Mouse (Mus musculus) stomach, embryonic 14.5 days (tissue): ENCODE measurements around the gene Grcc10. TPM values are rescaled to one million over a fixed set of nuclear protein-coding genes. Genes with fewer than 3 reads are reported as not detected.

Source experiments
- ATAC-seq: fragments of 200-750 bp; cut with Nextera tagmentation; 2 replicates; pipeline ENCODE4 v1.8.0; 2017; ENCODE audit warnings: low read depth, moderate TSS enrichment; ENCODE audit not compliant: insufficient number of reproducible peaks, insufficient read depth, low FRiP score
- H3K27ac ChIP-seq: fragments of 300-500 bp; sonication (generic); 2 replicates; pipeline ENCODE4 v1.5.1; 2014; ENCODE audit warnings: mild to moderate bottlenecking, low read length, moderate library complexity, mixed read lengths
- H3K27me3 ChIP-seq: fragments of 300-500 bp; sonication (generic); 2 replicates; pipeline ENCODE4 v1.6.1; 2014; ENCODE audit warnings: low read length, control low read depth, mixed read lengths; ENCODE audit not compliant: control insufficient read depth, insufficient read depth
- H3K36me3 ChIP-seq: fragments of 300-500 bp; sonication (generic); 2 replicates; pipeline ENCODE4 v1.6.1; 2014; ENCODE audit warnings: mild to moderate bottlenecking, control low read depth, low read length, moderate library complexity, mixed read lengths; ENCODE audit not compliant: control insufficient read depth, insufficient read depth
- H3K4me1 ChIP-seq: fragments of 300-500 bp; sonication (generic); 2 replicates; pipeline ENCODE4 v1.6.1; 2014; ENCODE audit warnings: low read length, control low read depth, mixed read lengths; ENCODE audit not compliant: control insufficient read depth, insufficient read depth
- H3K4me2 ChIP-seq: fragments of 300-500 bp; sonication (generic); replicated peaks from 2 replicates; pipeline ENCODE4 v1.6.1; 2014; ENCODE audit warnings: low read depth, low read length, control low read depth
- H3K4me3 ChIP-seq: fragments of 300-500 bp; sonication (generic); 2 replicates; pipeline ENCODE4 v1.5.1; 2014; ENCODE audit warnings: low read depth, low read length, control low read depth
- H3K9ac ChIP-seq: fragments of 300-500 bp; sonication (generic); replicated peaks from 2 replicates; pipeline ENCODE4 v1.6.1; 2014; ENCODE audit warnings: low read depth, mild to moderate bottlenecking, control low read depth, low read length, moderate library complexity, mixed read lengths
- H3K9me3 ChIP-seq: fragments of 300-500 bp; sonication (generic); 2 replicates; pipeline ENCODE4 v1.6.1; 2016; ENCODE audit warnings: low read depth, low read length, control low read depth; ENCODE audit not compliant: control insufficient read depth
- WGBS: fragments of 180-500 bp; shearing (Covaris S2); extraction: QIAGEN DNeasy Blood & Tissue Kit; methylation state at CpG from one replicate; pipeline ENCODE4 v1.1.7; 2014; 5-methylcytosine and 5-hydroxymethylcytosine counted together
- polyA plus RNA-seq: library from polyadenylated mRNA; unstranded; fragments of >200 nt; fragmentation: Nextera tagmentation; extraction: Ambion mirVana; gene quantifications from 2 replicates; pipeline ENCODE4 v1.2.1, GENCODE M21; 2014

Grcc10 gene
- polyA plus RNA-seq, 1 experiment from 2014 or later, result 505 TPM

DNA sequence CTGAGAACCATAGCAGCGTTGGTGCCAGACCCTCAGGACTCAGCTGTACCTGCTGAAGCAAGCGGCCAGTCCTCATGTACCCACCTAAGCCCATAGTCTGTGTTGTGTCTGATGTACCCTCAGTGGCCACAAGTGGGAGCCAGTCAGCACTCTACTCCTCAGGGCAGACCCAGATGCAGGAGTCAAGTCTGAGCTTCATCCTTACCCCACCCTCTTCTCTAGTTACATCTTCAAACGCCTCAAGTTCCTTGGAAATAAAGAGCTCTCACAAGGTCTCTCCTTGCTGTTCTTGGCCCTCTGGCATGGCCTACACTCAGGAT lies 38.4 kb downstream of the Grcc10 start:
- Histone ChIP-seq H3K36me3 (peaks cover 61% of the 10 kb centered on the region), H3K9ac (no peak overlapping the region), H3K4me3 (no peak overlapping the region), H3K4me2 (no peak overlapping the region), H3K27ac (no peak overlapping the region), H3K4me1 (no peaks in the 10 kb centered on the region), H3K27me3 (no peaks in the 10 kb centered on the region), H3K9me3 (no peaks in the 10 kb centered on the region)
- ATAC-seq, result peak; percentile 63; the same call in 1 of the 2 replicates
- WGBS, result 61% methylated on average over 3 of the region's 3 CpGs

DNA sequence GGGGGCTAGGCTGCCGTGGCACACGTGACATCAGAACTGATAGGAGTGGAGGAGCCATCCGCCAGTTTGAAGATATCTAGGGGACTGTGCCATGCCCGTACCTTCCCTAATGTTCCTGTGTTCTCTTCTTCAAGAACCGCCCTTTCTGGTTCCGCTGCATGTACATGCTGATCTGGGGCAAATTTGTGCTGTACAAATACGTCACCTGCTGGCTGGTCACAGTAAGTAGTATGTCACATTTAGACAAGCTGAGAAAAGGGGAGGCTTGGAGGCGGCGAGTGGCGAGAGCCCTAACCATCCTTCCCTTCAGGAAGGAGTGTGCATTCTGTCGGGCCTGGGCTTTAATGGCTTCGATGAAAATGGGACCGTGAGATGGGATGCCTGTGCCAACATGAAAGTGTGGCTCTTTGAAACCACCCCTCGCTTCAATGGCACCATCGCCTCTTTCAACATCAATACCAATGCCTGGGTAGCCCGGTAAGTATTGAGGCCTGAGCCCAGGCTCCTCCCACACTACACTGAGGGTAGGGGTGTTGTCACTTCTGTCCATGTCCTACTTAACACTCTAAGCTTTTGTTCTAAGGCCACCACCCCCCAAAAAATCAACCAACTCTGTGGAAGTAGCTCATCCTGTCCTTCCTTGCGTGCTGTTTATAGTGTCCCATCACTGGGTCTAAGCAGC lies 38.9 kb downstream of the Grcc10 start:
- H3K4me3 ChIP-seq, result no peak overlapping the region
- 91% methylated on average over 17 of the region's 17 CpGs for WGBS
- H3K4me1 ChIP-seq, result no peaks in the 10 kb centered on the region
- ATAC-seq, result no peak
- no peak overlapping the region for H3K4me2 ChIP-seq
- H3K27me3 ChIP-seq, result no peaks in the 10 kb centered on the region
- H3K9me3 ChIP-seq, result no peaks in the 10 kb centered on the region
- H3K36me3 ChIP-seq, result peaks cover 61% of the 10 kb centered on the region
- no peak overlapping the region for H3K9ac ChIP-seq
- H3K27ac ChIP-seq, result no peak overlapping the region

DNA sequence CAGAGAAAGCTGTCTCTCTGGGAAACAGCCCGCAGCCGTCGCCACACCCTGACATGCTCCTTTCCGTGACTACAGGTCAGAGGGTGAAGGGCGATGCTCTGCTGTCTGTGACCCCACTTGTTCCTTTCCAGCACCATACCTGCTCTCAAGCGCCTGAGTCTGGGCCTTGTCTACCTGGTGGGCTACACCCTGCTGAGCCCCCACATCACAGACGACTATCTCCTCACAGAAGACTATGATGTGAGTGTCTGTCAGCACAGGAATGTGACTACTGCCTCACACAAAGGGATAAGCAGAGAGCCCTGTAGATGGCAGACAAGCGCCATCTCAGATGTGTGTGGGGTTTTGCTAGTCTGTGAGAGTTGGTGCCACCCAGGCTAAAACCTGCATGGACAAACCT lies 39.8 kb downstream of the Grcc10 start:
- 74% methylated on average over 8 of the region's 8 CpGs for WGBS
- no peak overlapping the region for H3K27ac ChIP-seq
- no peak overlapping the region for H3K9ac ChIP-seq
- peaks cover 61% of the 10 kb centered on the region for H3K36me3 ChIP-seq
- no peaks in the 10 kb centered on the region for H3K27me3 ChIP-seq
- H3K9me3 ChIP-seq, result no peaks in the 10 kb centered on the region
- no peaks in the 10 kb centered on the region for H3K4me1 ChIP-seq
- H3K4me3 ChIP-seq, result no peak overlapping the region
- no peak overlapping the region for H3K4me2 ChIP-seq
- peak; percentile 20; the same call in 1 of the 2 replicates for ATAC-seq

DNA sequence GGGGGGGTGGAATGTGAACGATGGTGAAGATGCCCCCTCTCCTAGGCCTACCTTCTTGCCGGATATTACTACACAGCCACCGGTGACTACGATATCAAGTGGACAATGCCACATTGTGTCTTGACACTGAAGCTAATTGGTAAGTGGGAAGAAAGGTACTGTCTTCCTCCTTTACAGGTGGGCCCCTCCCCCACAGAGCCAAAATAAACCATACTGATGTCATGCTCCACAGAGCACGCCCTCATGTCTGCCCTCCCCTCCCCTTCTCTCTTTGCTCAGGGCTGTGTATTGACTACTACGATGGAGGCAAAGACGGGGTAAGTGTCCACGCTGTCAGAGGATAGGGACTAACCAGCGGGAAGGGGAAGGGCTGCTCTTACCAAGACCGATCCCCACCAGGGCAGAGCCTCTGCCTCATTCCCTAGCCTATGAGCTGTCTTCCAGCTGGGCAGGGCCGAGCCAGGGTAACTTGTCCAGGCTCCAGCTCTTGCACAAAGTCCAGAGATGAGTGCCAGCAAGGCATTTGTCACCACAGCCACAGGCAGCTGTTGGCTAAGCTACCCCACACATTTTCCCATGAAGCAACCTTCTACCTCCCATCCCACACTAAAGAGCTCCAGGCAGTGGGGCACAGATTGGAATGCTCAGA lies 41.1 kb downstream of the Grcc10 start:
- Histone ChIP-seq H3K27me3 (no peaks in the 10 kb centered on the region), H3K36me3 (peaks cover 54% of the 10 kb centered on the region), H3K9me3 (no peaks in the 10 kb centered on the region), H3K4me2 (no peak overlapping the region), H3K9ac (no peak overlapping the region), H3K4me1 (no peaks in the 10 kb centered on the region), H3K4me3 (no peak overlapping the region), H3K27ac (no peak overlapping the region)
- no peak for ATAC-seq
- 84% methylated on average over 11 of the region's 11 CpGs for WGBS

DNA sequence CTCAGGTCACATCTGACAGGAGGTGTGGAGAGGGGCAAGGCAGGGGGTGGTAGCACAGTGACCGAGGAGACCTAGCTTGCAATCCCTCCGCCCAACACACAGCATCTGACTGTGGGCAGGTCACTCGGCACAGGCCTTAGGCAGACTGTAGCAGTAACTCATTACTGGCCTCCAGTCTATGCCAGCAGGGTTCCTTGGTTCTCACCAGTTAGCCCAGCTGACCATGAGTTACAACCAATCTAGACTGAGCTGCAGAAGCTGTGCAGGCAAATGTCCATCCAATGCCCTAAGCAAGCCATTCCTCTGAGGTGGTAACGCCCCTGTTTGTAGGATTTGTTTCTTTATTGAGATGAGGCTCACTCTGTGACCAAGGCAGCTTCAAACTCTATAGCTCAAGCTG lies 41.8 kb downstream of the Grcc10 start:
- no peak for ATAC-seq
- H3K27me3 ChIP-seq, result no peaks in the 10 kb centered on the region
- 0 out of 2 replicates have a peak, but pooled peaks cover 4% of the 10 kb centered on the region for H3K4me1 ChIP-seq
- no peak overlapping the region for H3K27ac ChIP-seq
- WGBS, result 85% methylated on average over 4 of the region's 4 CpGs
- H3K9me3 ChIP-seq, result no peaks in the 10 kb centered on the region
- H3K9ac ChIP-seq, result no peak overlapping the region
- peaks cover 47% of the 10 kb centered on the region for H3K36me3 ChIP-seq
- no peak overlapping the region for H3K4me3 ChIP-seq
- H3K4me2 ChIP-seq, result no peak overlapping the region

DNA sequence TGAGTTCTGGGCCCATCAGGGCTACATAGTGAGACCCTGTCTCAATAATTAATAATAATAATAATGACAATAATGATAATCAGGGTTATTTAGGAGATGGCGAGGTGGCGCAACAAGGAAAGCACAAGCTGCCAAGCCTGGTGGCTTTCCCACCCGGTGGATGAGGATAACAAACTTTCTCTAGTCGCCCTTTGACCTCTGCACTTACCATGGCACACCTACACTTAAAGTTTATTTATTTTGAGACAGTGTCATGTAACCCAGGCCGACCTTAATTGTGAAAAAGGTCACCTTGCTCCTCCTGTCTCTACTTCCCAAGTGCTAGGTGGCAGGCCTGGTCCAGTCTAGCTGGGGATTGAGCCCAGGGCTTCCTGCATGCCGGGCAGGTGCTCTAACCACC lies 42.4 kb downstream of the Grcc10 start:
- Histone ChIP-seq H3K4me1 (peaks cover 10% of the 10 kb centered on the region; the same call in 1 of the 2 replicates), H3K27me3 (no peaks in the 10 kb centered on the region), H3K36me3 (peaks cover 42% of the 10 kb centered on the region), H3K27ac (no peak overlapping the region), H3K9ac (no peak overlapping the region), H3K4me2 (no peak overlapping the region), H3K9me3 (no peaks in the 10 kb centered on the region), H3K4me3 (no peak overlapping the region)
- 68% methylated on average over 6 of the region's 6 CpGs for WGBS
- ATAC-seq, result no peak

DNA sequence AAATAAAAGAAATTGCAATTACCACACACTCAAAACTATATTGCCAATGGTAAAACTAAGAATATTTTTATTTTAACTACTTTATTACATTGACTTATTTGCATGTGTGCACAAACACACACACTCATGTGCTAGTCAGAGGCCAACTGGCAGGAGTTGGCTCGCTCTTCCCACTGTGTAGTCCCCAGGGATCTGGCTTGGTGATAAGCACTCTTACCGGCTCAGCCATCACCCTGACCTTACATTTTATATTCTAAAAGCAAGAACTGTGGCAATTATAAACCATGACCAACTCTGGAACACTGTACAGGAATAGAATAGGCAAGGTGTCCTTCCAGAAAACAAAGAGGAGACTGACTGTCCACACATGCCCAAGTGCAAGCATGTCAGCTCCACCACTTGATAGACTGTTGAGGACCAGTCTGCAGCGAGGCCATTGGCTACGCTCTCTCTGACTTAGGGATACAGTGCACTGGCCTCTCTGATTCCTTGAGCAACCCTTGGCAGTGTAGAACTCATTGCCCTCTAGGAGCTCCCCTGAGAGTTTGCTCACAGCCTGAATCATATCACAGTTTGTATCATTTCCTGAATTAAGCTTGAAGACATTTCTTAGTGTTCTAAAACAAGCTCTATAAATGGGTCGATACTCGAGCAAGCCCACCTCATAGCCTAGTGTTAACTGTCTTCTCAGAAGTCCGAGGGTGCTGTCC lies 44.6 kb downstream of the Grcc10 start:
- 89% methylated on average over 7 of the region's 7 CpGs for WGBS
- H3K9me3 ChIP-seq, result no peaks in the 10 kb centered on the region
- no peak for ATAC-seq

DNA sequence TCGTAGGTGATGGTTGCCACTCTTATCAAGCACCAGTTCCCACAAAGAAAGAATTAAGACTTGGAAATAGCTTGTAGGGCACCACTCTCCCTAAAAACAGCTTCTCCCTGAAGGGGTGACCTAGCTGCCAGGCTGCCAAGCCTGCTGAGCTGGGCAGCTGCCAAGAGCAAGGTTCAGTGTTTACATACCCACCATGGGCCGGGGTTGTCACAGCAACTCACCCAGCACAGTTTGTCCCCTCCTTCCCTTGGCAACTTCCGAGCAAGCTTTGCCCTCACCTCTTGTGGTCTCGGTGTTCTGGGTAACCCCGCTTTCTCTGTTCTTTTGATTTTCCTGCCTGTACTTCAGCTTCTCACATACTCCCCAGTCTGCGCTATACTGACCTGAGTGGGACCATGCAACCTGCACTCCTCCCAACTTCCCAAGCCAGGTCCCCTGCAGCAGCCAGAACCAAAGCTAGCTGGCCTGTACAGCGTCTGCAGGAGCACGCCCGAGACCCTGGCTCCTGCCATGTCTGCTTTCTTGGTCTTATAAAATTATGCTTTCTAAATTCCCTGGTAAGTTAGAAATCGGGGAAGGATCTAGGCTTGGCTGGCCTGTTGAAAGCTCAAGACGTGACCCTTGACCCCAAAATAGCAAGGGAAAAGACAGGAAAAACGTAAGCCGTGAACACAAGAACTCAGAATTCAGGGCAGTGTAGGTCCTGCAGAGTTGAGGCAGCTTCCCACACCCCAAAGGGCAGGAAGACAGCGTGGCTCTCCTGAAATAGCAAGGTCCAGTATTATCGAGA lies 46.8 kb downstream of the Grcc10 start:
- Histone ChIP-seq H3K27me3 (no peaks in the 10 kb centered on the region), H3K9me3 (no peaks in the 10 kb centered on the region), H3K27ac (peak overlapping the region; percentile 55; the same call in 1 of the 2 replicates), H3K9ac (no peak overlapping the region), H3K4me1 (peaks cover 12% of the 10 kb centered on the region; the same call in 1 of the 2 replicates), H3K4me2 (no peak overlapping the region), H3K36me3 (0 out of 2 replicates have a peak, but pooled peaks cover 4% of the 10 kb centered on the region), H3K4me3 (no peak overlapping the region)
- peak; percentile 59 for ATAC-seq
- WGBS, result 76% methylated on average over 15 of the region's 15 CpGs

More for the DNA sequence above, 44.6 kb downstream of the Grcc10 start:
- H3K4me2 ChIP-seq, result no peak overlapping the region
- peaks cover 12% of the 10 kb centered on the region; the same call in 1 of the 2 replicates for H3K4me1 ChIP-seq
- no peak overlapping the region for H3K4me3 ChIP-seq
- H3K36me3 ChIP-seq, result peaks cover 20% of the 10 kb centered on the region; the same call in 1 of the 2 replicates
- no peak overlapping the region for H3K27ac ChIP-seq
- no peak overlapping the region for H3K9ac ChIP-seq
- no peaks in the 10 kb centered on the region for H3K27me3 ChIP-seq
